Mouse (Mus musculus) small intestine, adult 2 months (tissue): ENCODE data around the gene Dlgap1.

ENCODE experiments used
- CTCF ChIP-seq: fragments of 200-500 bp; IDR thresholded peaks from 2 replicates; pipeline ENCODE4 v1.5.1; 2012; ENCODE audit warnings: low read depth, mild to moderate bottlenecking, control low read depth, inconsistent platforms, low read length, moderate library complexity, mixed read lengths; ENCODE audit not compliant: insufficient replicate concordance, insufficient read length; ENCODE audit errors: extremely low read depth
- POLR2A ChIP-seq: fragments of 200-500 bp; IDR thresholded peaks from 2 replicates; pipeline ENCODE4 v1.6.1; 2012; ENCODE audit warnings: low read depth, mild to moderate bottlenecking, control low read depth, inconsistent platforms, low read length, moderate library complexity

DNA sequence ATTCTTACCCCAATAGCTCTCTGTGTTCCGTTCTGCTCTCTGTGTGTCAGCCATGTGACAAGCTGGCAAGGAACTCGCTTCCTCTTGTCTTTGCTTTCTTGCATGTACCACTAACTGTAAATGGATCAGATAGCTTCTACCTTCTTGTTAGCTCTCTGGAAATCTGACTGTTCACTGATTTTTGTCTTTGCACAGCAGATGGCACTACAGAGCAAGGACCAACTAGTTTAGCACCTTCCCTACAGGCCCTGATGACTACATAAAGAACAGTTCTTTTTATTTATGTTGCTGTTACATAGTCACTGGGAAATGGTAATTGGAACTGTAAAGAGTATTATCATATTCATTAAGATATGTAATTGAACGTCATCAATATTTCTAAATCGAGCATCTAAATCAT lies 408.1 kb downstream of the Dlgap1 start:
- TF ChIP-seq CTCF (no peak), POLR2A (no peak)
